Mouse (Mus musculus) thymus, adult 2 months (tissue): ENCODE data around the gene Pick1.

Experiments used
- CTCF ChIP-seq: fragments of 200-500 bp; IDR thresholded peaks from 2 replicates; pipeline ENCODE4 v1.5.1; 2012; ENCODE audit warnings: mild to moderate bottlenecking, control low read depth, low read length, moderate library complexity, borderline replicate concordance; ENCODE audit not compliant: control insufficient read depth, poor library complexity, insufficient read depth; ENCODE audit errors: extremely low read depth
- POLR2A ChIP-seq: fragments of 200-500 bp; IDR thresholded peaks from 2 replicates; pipeline ENCODE4 v1.6.1; 2012; ENCODE audit warnings: mild to moderate bottlenecking, low read length, control low read depth, moderate library complexity; ENCODE audit not compliant: control insufficient read depth, poor library complexity, insufficient read depth; ENCODE audit errors: extremely low read depth

DNA sequence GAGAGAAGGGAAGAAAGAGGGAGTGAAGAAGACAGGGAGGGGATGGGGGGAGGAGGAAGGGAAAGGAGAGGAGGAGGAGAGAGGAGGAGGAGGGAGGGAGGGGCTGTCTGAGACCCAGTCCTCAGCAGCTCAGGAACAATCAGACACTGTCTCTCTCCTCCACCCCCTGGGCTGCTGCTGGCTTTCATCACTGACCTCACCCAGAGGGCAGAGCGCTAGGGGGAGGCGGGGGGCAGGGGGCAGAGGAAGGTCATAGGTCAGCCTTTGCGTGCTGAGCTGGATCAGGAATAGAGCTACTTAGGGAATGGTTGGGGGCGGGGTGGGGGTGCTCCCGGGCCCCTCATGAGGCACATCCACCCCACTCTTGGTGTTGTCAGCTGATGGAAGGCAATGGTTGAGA, 5.3 kb upstream of the Pick1 start:
- TF ChIP-seq POLR2A (no peak), CTCF (no peak)
